In the genomic region with DNA sequence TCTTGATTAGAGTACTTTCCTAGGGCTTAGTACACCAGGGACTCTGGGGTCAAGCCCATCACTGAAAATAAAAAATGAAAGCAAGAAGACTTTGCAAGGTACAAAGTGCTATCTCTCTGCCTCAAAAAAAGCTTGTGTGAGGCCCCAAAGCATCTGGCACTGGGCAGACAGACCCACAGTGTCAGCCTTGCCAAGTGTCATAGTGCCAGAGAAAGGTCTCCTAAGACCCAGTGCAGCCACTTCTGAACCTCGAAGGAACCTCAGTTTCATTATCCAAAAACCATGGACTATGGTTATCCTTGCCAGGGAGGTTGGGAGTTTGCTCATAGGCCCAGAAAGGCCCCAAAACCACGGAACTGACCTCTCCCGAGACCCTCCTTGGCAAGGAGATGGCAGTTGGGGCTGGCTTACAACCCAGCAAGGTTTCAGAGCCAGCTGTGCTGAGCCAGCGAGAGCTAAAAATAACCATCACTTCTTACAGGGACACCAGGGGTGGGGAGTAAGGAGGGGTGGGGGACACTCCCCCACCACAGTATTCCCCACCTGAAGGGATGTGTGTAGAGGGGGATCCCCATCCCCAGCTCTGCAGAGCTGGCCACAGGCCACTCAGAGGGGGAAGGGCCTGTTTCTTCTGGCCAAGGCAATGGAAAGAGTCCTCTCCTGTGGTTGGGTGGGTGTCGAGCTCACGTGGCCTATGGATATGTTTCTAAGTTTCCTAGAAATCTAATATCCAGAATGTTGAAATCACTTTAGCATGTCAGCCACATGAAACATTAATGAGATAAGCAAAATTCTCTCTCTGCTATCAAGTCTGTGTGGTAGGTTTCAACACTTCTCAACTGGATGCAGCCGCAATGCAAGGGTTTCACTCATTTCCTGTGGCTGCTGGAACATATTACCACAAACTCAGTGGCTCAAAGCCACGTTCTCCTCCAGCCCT, we compare ENCODE assay signal across 11 mouse cellular contexts. TPM values are rescaled to one million over a fixed set of nuclear protein-coding genes. Genes with fewer than 3 reads are reported as not detected.
A peak's percentile ranks its signal among the peaks of the same experiment; 100 is the strongest.
DNase-seq lines count a peak whose midpoint lies in the region; ATAC-seq and TF ChIP-seq lines count a peak whose summit lies in the region.
"Had no signal": no experiment of that assay in that cellular context is flagged by ENCODE, and none has a peak within 500 bp of the region (broad histone marks: within the 10 kb centered on the region; RNA-seq: fewer than 3 reads in every experiment).

No protein-coding gene starts in this region.

- WGBS in heart, embryonic 10.5 days = 67% methylated on average over 8 of the region's 8 CpGs
- 49% methylated on average over 8 of the region's 8 CpGs for WGBS in heart, embryonic 14.5 days

- TF ChIP-seq CTCF in E14TG2a.4 (conservative IDR thresholded peaks at IDR 0.05; ENCODE audit: low read length) = no peak

- peak; percentile 78 for ATAC-seq in heart, embryonic 14.5 days (ENCODE audit: insufficient number of reproducible peaks, insufficient read depth, low FRiP score, low read depth)
- ATAC-seq: midbrain, embryonic 13.5 days had no signal

- peaks cover 22% of the 10 kb centered on the region for H3K4me1 ChIP-seq in heart, embryonic 10.5 days
- H3K4me1 ChIP-seq in E14TG2a.4 (replicated peaks; ENCODE audit: low read depth, low read length) = peaks cover 70% of the 10 kb centered on the region
- H3K4me1 ChIP-seq in heart, embryonic 14.5 days (ENCODE audit: control insufficient read depth in 2 of 2, insufficient read depth in 2 of 2, low read length in 2 of 2) = peaks cover 9 to 18% of the 10 kb centered on the region in 2 experiments
- H3K4me1 ChIP-seq: midbrain, embryonic 13.5 days had no signal

- no peak overlapping the region for H3K27ac ChIP-seq in heart, embryonic 10.5 days
- 0 out of 4 replicates have a peak overlapping the region, but pooled peaks of 1 of the 2 experiments have one; percentile 10 for H3K27ac ChIP-seq in heart, embryonic 14.5 days (replicated peaks in 1 of 2; ENCODE audit: control insufficient read depth in 1 of 2, insufficient read depth in 1 of 2, low read depth in 2 of 2, low read length in 2 of 2)
- H3K27ac ChIP-seq: midbrain, embryonic 13.5 days had no signal

- H3K9me3 ChIP-seq in heart, embryonic 10.5 days = no peaks in the 10 kb centered on the region
- no peaks in the 10 kb centered on the region for H3K9me3 ChIP-seq in E14TG2a.4 (ENCODE audit: low read length)
- no peaks in the 10 kb centered on the region for H3K9me3 ChIP-seq in heart, embryonic 14.5 days (ENCODE audit: control insufficient read depth, low read length)
- H3K9me3 ChIP-seq: G1E; midbrain, embryonic 13.5 days had no signal

- peaks cover 19% of the 10 kb centered on the region; the same call in 1 of the 2 replicates for H3K27me3 ChIP-seq in heart, embryonic 10.5 days (ENCODE audit: insufficient read depth, poor library complexity, severe bottlenecking)
- H3K27me3 ChIP-seq in E14TG2a.4 (ENCODE audit: insufficient read depth, low read length) = peaks cover 24% of the 10 kb centered on the region
- no peaks in the 10 kb centered on the region; the same call in 1 of the 2 replicates for H3K27me3 ChIP-seq in heart, embryonic 14.5 days (ENCODE audit: control insufficient read depth, insufficient read depth, low read length)

- H3K36me3 ChIP-seq in heart, embryonic 10.5 days = no peaks in the 10 kb centered on the region
- no peaks in the 10 kb centered on the region for H3K36me3 ChIP-seq in E14TG2a.4 (ENCODE audit: insufficient read depth, low read length)
- H3K36me3 ChIP-seq in heart, embryonic 14.5 days (ENCODE audit: control insufficient read depth, insufficient read depth, low read length) = no peaks in the 10 kb centered on the region
- H3K36me3 ChIP-seq: G1E; midbrain, embryonic 13.5 days had no signal

- no peak overlapping the region for H3K4me3 ChIP-seq in heart, embryonic 10.5 days
- peak overlapping the region; percentile 11; the same call in 1 of the 2 replicates for H3K4me3 ChIP-seq in E14TG2a.4 (replicated peaks; ENCODE audit: low read length)
- H3K4me3 ChIP-seq in heart, embryonic 14.5 days (ENCODE audit: control insufficient read depth in 1 of 2, insufficient read depth in 1 of 2, low read depth in 1 of 2, low read length in 2 of 2) = no peak overlapping the region
- H3K4me3 ChIP-seq: midbrain, embryonic 13.5 days had no signal

- H3K4me2 ChIP-seq in heart, embryonic 14.5 days (ENCODE audit: low read length) = no peak overlapping the region
- H3K4me2 ChIP-seq: midbrain, embryonic 13.5 days had no signal

- peak; percentile 96 for DNase-seq in heart, adult 11 months
- DNase-seq in heart, embryonic 10.5 days (ENCODE audit: low spot score) = no peak
- peak; percentile 68 for DNase-seq in naive thymus-derived CD4-positive, alpha-beta T cell, adult 2 months (ENCODE audit: low read depth)
- DNase-seq in liver = no peak
- no peak for DNase-seq in right cerebral cortex, postnatal 14 days
- DNase-seq in spleen, adult 18-20 months = no peak
- DNase-seq: cerebellum, postnatal 25 days had no signal

- H3K9ac ChIP-seq in heart, embryonic 14.5 days (ENCODE audit: low read length) = no peak overlapping the region
- H3K9ac ChIP-seq: midbrain, embryonic 13.5 days had no signal

RNA-seq across cellular contexts. Expression of a gene that starts 23.0 kb away (rescaled TPM):
- 0.78 and 0.85 TPM in 2 replicates for polyA plus RNA-seq in heart, embryonic 10.5 days (2016; fragmentation: Nextera tagmentation; extraction: Ambion mirVana)
- polyA plus RNA-seq in heart, embryonic 14.5 days (2014; fragmentation: Nextera tagmentation; extraction: Ambion mirVana) = 1.8 and 2.0 TPM in 2 replicates
- polyA plus RNA-seq: G1E had no signal

RNA-seq across cellular contexts. Expression of a gene that starts 24.7 kb away (rescaled TPM):
- 3.1 and 3.9 TPM in 2 replicates for polyA plus RNA-seq in heart, embryonic 10.5 days (2016; fragmentation: Nextera tagmentation; extraction: Ambion mirVana)
- polyA plus RNA-seq in heart, embryonic 14.5 days (2014; fragmentation: Nextera tagmentation; extraction: Ambion mirVana) = 3.0 and 3.1 TPM in 2 replicates

Comparison
In these comparisons a context has a peak if more than half of its experiments do, and no peak if none do; other contexts are left out.
1. DNase-seq: peak in heart, adult 11 months (single experiment) and naive thymus-derived CD4-positive, alpha-beta T cell, adult 2 months (single experiment); none in heart, embryonic 10.5 days (single experiment), liver (single experiment), right cerebral cortex, postnatal 14 days (single experiment) and spleen, adult 18-20 months (0 of 2).